Mouse (Mus musculus): ENCODE measurements at regions not wholly inside any gene's neighbourhood (a gene's known extent, or its start where the extent isn't known, plus 50 kb on each side); places are given as distances from the start of the nearest gene placed in this dataset.

DNA sequence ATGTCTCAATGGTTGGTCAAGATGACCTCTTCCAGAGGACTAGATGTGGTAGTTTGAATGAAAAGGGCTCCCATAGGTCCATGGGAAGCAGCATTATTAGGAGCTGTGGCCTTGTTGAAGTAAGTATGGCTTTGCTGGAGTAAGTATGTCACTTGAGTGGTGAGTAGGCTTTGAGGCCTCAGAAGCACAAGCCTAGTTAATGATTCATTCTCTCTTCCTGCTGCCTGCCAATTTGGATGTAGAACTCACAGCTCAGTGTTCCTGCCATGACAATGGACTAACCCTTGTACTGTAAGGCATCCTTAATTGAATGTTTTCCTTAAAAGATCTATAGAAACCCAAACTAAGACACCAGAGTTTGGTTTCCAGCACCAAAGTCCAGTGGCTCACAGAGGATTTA is 188.8 kb downstream of the Trmt11 start:
- TF ChIP-seq POLR2A (IDR thresholded peaks at IDR 0.05; ENCODE audit: insufficient read depth, low read depth, low read length) (no peak), CTCF (IDR thresholded peaks at IDR 0.05) (no peak)

Measured in heart, adult 2 months (tissue).